Mouse (Mus musculus): ENCODE data around the gene Hsd11b2.

The Hsd11b2 gene

GRCm38 (mm10) chr8:105483212-105484029 lies 35.1 kb upstream of the Hsd11b2 start:
- in situ Hi-C loops (cut with MboI, MseI): no loop called here

GRCm38 (mm10) chr8:105484030-105484368 lies 34.6 kb upstream of the Hsd11b2 start:
- in situ Hi-C loops (cut with MboI, MseI): no loop called here

- in situ Hi-C loops (cut with MboI, MseI): no loop called here
These were observed 34.2 kb upstream of the Hsd11b2 start for GRCm38 (mm10) chr8:105484392-105484791.

- in situ Hi-C loops (cut with MboI, MseI): no loop called here
These were observed 30.5 kb upstream of the Hsd11b2 start for GRCm38 (mm10) chr8:105488082-105488481.

- in situ Hi-C loops (cut with MboI, MseI): no loop called here
These were observed 29.3 kb upstream of the Hsd11b2 start for GRCm38 (mm10) chr8:105489281-105489680.

GRCm38 (mm10) chr8:105493495-105493894 lies 25.1 kb upstream of the Hsd11b2 start:
- in situ Hi-C loops (cut with MboI, MseI): loop anchor here in 1 of 2 experiments (10.0 kb wide), 1 partner anchor 1321 kb away; no protein-coding TSS in a partner anchor

GRCm38 (mm10) chr8:105494566-105494965 lies 24.0 kb upstream of the Hsd11b2 start:
- in situ Hi-C loops (cut with MboI, MseI): loop anchor here in 1 of 2 experiments (10.0 kb wide), 1 partner anchor 1320 kb away; no protein-coding TSS in a partner anchor

- in situ Hi-C loops (cut with MboI, MseI): loop anchor here in 1 of 2 experiments (10.0 kb wide), 1 partner anchor 1319 kb away; no protein-coding TSS in a partner anchor
These were observed 22.9 kb upstream of the Hsd11b2 start for GRCm38 (mm10) chr8:105495350-105496302.

- in situ Hi-C loops (cut with MboI, MseI): loop anchor here in 1 of 2 experiments (10.0 kb wide), 1 partner anchor 1318 kb away; no protein-coding TSS in a partner anchor
These were observed 21.9 kb upstream of the Hsd11b2 start, which contains the start of gene Zdhhc1 for GRCm38 (mm10) chr8:105496439-105497180. TSS of gene Zdhhc1 (minus strand) at chr8:105496902.

GRCm38 (mm10) chr8:105499787-105500186 lies 18.8 kb upstream of the Hsd11b2 start:
- in situ Hi-C loops (cut with MboI, MseI): loop anchor here in 1 of 2 experiments (10.0 kb wide), 1 partner anchor 1315 kb away; no protein-coding TSS in a partner anchor

GRCm38 (mm10) chr8:105504617-105505016 lies 13.9 kb upstream of the Hsd11b2 start:
- in situ Hi-C loops (cut with MboI, MseI): no loop called here

- in situ Hi-C loops (cut with MboI, MseI): no loop called here
These were observed 11.6 kb upstream of the Hsd11b2 start for GRCm38 (mm10) chr8:105506977-105507376.

- in situ Hi-C loops (cut with MboI, MseI): no loop called here
These were observed 9.8 kb upstream of the Hsd11b2 start for GRCm38 (mm10) chr8:105508758-105509157.

GRCm38 (mm10) chr8:105509997-105510735 lies 8.4 kb upstream of the Hsd11b2 start:
- in situ Hi-C loops (cut with MboI, MseI): no loop called here

GRCm38 (mm10) chr8:105514194-105514593 lies 4.4 kb upstream of the Hsd11b2 start:
- in situ Hi-C loops (cut with MboI, MseI): no loop called here

GRCm38 (mm10) chr8:105514656-105515055 lies 3.9 kb upstream of the Hsd11b2 start:
- in situ Hi-C loops (cut with MboI, MseI): no loop called here

- in situ Hi-C loops (cut with MboI, MseI): no loop called here
These were observed 2.4 kb upstream of the Hsd11b2 start for GRCm38 (mm10) chr8:105516018-105516645.

- in situ Hi-C loops (cut with MboI, MseI): no loop called here
These were observed 1.2 kb upstream of the Hsd11b2 start for GRCm38 (mm10) chr8:105517346-105517745.

GRCm38 (mm10) chr8:105519591-105519990 lies 1.0 kb downstream of the Hsd11b2 start:
- in situ Hi-C loops (cut with MboI, MseI): no loop called here

- in situ Hi-C loops (cut with MboI, MseI): no loop called here
These were observed 2.0 kb downstream of the Hsd11b2 start for GRCm38 (mm10) chr8:105520521-105520920.
